Mouse (Mus musculus): ENCODE results near the gene Dlec1. TPM values are rescaled to one million over a fixed set of nuclear protein-coding genes. Genes with fewer than 3 reads are reported as not detected.

Gene Dlec1
- polyA plus RNA-seq, 1 experiment = 0.07 TPM

GRCm38 (mm10) chr9:119091581-119092310 lies 10.5 kb upstream of the Dlec1 start:
- H3K4me2 ChIP-seq (ENCODE audit: low read depth) = peak overlapping the region; percentile 84
- no peak overlapping the region for H3ac ChIP-seq (ENCODE audit: control insufficient read depth, insufficient read length)
- H3K4me3 ChIP-seq = peak overlapping the region; percentile 47
- H3K79me2 ChIP-seq (ENCODE audit: control insufficient read depth, insufficient read depth) = no peaks in the 10 kb centered on the region
- no peaks in the 10 kb centered on the region for H3K36me3 ChIP-seq (ENCODE audit: control insufficient read depth, insufficient read depth)
- TF ChIP-seq SRF (IDR thresholded peaks at IDR 0.05; ENCODE audit: control insufficient read depth, insufficient read length, low read depth) (no peak), TCF3 (IDR thresholded peaks at IDR 0.05; ENCODE audit: insufficient read length, low read depth) (no peak), MYOG (IDR thresholded peaks at IDR 0.05; ENCODE audit: control insufficient read depth in 1 of 3, insufficient read depth in 1 of 3, insufficient read length in 2 of 3, low read depth in 2 of 3) (no peak), TCF12 (IDR thresholded peaks at IDR 0.05; ENCODE audit: insufficient read depth, poor library complexity, severe bottlenecking) (no peak), MAX (IDR thresholded peaks at IDR 0.05; ENCODE audit: low read depth) (no peak), POLR2A (IDR thresholded peaks at IDR 0.05; ENCODE audit: insufficient read length, low read depth) (no peak), E2F4 (IDR thresholded peaks at IDR 0.05; ENCODE audit: insufficient read depth) (no peak), MYOD1 (IDR thresholded peaks at IDR 0.05; ENCODE audit: control insufficient read depth in 1 of 3, insufficient read length in 2 of 3, low read depth in 2 of 3) (no peak), USF1 (IDR thresholded peaks at IDR 0.05; ENCODE audit: low read depth) (no peak)
- no peaks in the 10 kb centered on the region for H3K27me3 ChIP-seq (ENCODE audit: control insufficient read depth, insufficient read depth, insufficient read length)

- H3K4me2 ChIP-seq (ENCODE audit: low read depth) = peak overlapping the region; percentile 84
- peak overlapping the region; percentile 47 for H3K4me3 ChIP-seq
- H3K79me2 ChIP-seq (ENCODE audit: control insufficient read depth, insufficient read depth) = no peaks in the 10 kb centered on the region
- H3K36me3 ChIP-seq (ENCODE audit: control insufficient read depth, insufficient read depth) = no peaks in the 10 kb centered on the region
- H3K27me3 ChIP-seq (ENCODE audit: control insufficient read depth, insufficient read depth, insufficient read length) = no peaks in the 10 kb centered on the region
- peak overlapping the region; percentile 67 for H3ac ChIP-seq (ENCODE audit: control insufficient read depth, insufficient read length)
- peak; percentile 38 for TF ChIP-seq POLR2A (IDR thresholded peaks at IDR 0.05; ENCODE audit: insufficient read length, low read depth)
- TF ChIP-seq POLR2AphosphoS2 (IDR thresholded peaks at IDR 0.05; ENCODE audit: insufficient read length, low read depth) = no peak
- no peak for TF ChIP-seq MYOD1 (IDR thresholded peaks at IDR 0.05; ENCODE audit: control insufficient read depth in 1 of 3, insufficient read length in 2 of 3, low read depth in 2 of 3)
Measured at GRCm38 (mm10) chr9:119092473-119093418, 9.5 kb upstream of the Dlec1 start.

- no peaks in the 10 kb centered on the region for H3K27me3 ChIP-seq (ENCODE audit: control insufficient read depth, insufficient read depth, insufficient read length)
- peak within 1 kb of the TSS; percentile 67 for H3ac ChIP-seq (ENCODE audit: control insufficient read depth, insufficient read length)
- no peaks in the 10 kb centered on the region for H3K36me3 ChIP-seq (ENCODE audit: control insufficient read depth, insufficient read depth)
- no peaks in the 10 kb centered on the region for H3K79me2 ChIP-seq (ENCODE audit: control insufficient read depth, insufficient read depth)
- H3K4me3 ChIP-seq = peak within 1 kb of the TSS; percentile 47
- H3K4me2 ChIP-seq (ENCODE audit: low read depth) = peak within 1 kb of the TSS; percentile 84
- TF ChIP-seq MYOG (IDR thresholded peaks at IDR 0.05; ENCODE audit: control insufficient read depth in 1 of 3, insufficient read depth in 1 of 3, insufficient read length in 2 of 3, low read depth in 2 of 3) (peak in 2 of 3 experiments; percentile 21 to 33), TCF3 (IDR thresholded peaks at IDR 0.05; ENCODE audit: insufficient read length, low read depth) (no peak), MYOD1 (IDR thresholded peaks at IDR 0.05; ENCODE audit: control insufficient read depth in 1 of 3, insufficient read length in 2 of 3, low read depth in 2 of 3) (peak in 1 of 3 experiments; percentile 38), CEBPB (IDR thresholded peaks at IDR 0.05; ENCODE audit: insufficient read depth, poor library complexity, severe bottlenecking) (no peak), POLR2AphosphoS2 (IDR thresholded peaks at IDR 0.05; ENCODE audit: insufficient read length, low read depth) (peak; percentile 66), POLR2A (IDR thresholded peaks at IDR 0.05; ENCODE audit: insufficient read length, low read depth) (peak; percentile 67), USF1 (IDR thresholded peaks at IDR 0.05; ENCODE audit: low read depth) (no peak)
Measured at GRCm38 (mm10) chr9:119093419-119094295, 8.6 kb upstream of the Dlec1 start, which contains the start of gene Plcd1. Gene Plcd1, minus strand, starts transcription at chr9:119093502.

GRCm38 (mm10) chr9:119094462-119095109 lies 7.7 kb upstream of the Dlec1 start:
- Histone ChIP-seq H3K36me3 (ENCODE audit: control insufficient read depth, insufficient read depth) (no peaks in the 10 kb centered on the region), H3K4me3 (no peak overlapping the region), H3ac (ENCODE audit: control insufficient read depth, insufficient read length) (no peak overlapping the region), H3K27me3 (ENCODE audit: control insufficient read depth, insufficient read depth, insufficient read length) (no peaks in the 10 kb centered on the region), H3K79me2 (ENCODE audit: control insufficient read depth, insufficient read depth) (no peaks in the 10 kb centered on the region), H3K4me2 (ENCODE audit: low read depth) (no peak overlapping the region)
- no peak for TF ChIP-seq MAX (IDR thresholded peaks at IDR 0.05; ENCODE audit: low read depth)
- TF ChIP-seq MYOG (IDR thresholded peaks at IDR 0.05; ENCODE audit: control insufficient read depth in 1 of 3, insufficient read depth in 1 of 3, insufficient read length in 2 of 3, low read depth in 2 of 3) = no peak
- no peak for TF ChIP-seq POLR2AphosphoS2 (IDR thresholded peaks at IDR 0.05; ENCODE audit: insufficient read length, low read depth)
- no peak for TF ChIP-seq E2F4 (IDR thresholded peaks at IDR 0.05; ENCODE audit: insufficient read depth)
- no peak for TF ChIP-seq CEBPB (IDR thresholded peaks at IDR 0.05; ENCODE audit: insufficient read depth, poor library complexity, severe bottlenecking)
- no peak for TF ChIP-seq TCF12 (IDR thresholded peaks at IDR 0.05; ENCODE audit: insufficient read depth, poor library complexity, severe bottlenecking)
- no peak for TF ChIP-seq MYOD1 (IDR thresholded peaks at IDR 0.05; ENCODE audit: control insufficient read depth in 1 of 3, insufficient read length in 2 of 3, low read depth in 2 of 3)
- TF ChIP-seq USF1 (IDR thresholded peaks at IDR 0.05; ENCODE audit: low read depth) = no peak
- no peak for TF ChIP-seq POLR2A (IDR thresholded peaks at IDR 0.05; ENCODE audit: insufficient read length, low read depth)
- no peak for TF ChIP-seq REST (IDR thresholded peaks at IDR 0.05; ENCODE audit: insufficient read depth, insufficient read length)
- TF ChIP-seq SRF (IDR thresholded peaks at IDR 0.05; ENCODE audit: control insufficient read depth, insufficient read length, low read depth) = no peak
- no peak for TF ChIP-seq TCF3 (IDR thresholded peaks at IDR 0.05; ENCODE audit: insufficient read length, low read depth)
